Mouse (Mus musculus) forebrain, embryonic 14.5 days (tissue): ENCODE data around the gene Cep78. TPM values are rescaled to one million over a fixed set of nuclear protein-coding genes. Genes with fewer than 3 reads are reported as not detected.
A peak's percentile ranks its signal among the peaks of the same experiment; 100 is the strongest.

Source experiments
- ATAC-seq: fragments of 200-750 bp; cut with Nextera tagmentation; 2 replicates; pipeline ENCODE4 v1.8.0; 2017; ENCODE audit warnings: mild to moderate bottlenecking, moderate library complexity
- DNase-seq: peaks from one replicate; pipeline ENCODE4 v3.0.0-alpha.2; 2015; ENCODE audit warnings: low spot score
- H3K27ac ChIP-seq: fragments of 300-500 bp; sonication (generic); 2 replicates; pipeline ENCODE4 v1.5.1; 2014; ENCODE audit warnings: low read depth, mild to moderate bottlenecking, control low read depth, low read length, moderate library complexity
- H3K27me3 ChIP-seq: fragments of 300-500 bp; sonication (generic); replicated peaks from 2 replicates; pipeline ENCODE4 v1.6.1; 2014; ENCODE audit warnings: low read length, control low read depth, mixed read lengths; ENCODE audit not compliant: control insufficient read depth, insufficient read depth
- H3K36me3 ChIP-seq: fragments of 300-500 bp; sonication (generic); 2 replicates; pipeline ENCODE4 v1.6.1; 2014; ENCODE audit warnings: low read length, control low read depth; ENCODE audit not compliant: control insufficient read depth, insufficient read depth
- H3K4me1 ChIP-seq: fragments of 300-500 bp; sonication (generic); 2 replicates; pipeline ENCODE4 v1.6.1; 2014; ENCODE audit warnings: antibody characterized with exemption, low read length, control low read depth; ENCODE audit not compliant: control insufficient read depth, insufficient read depth
- H3K4me2 ChIP-seq: fragments of 300-500 bp; sonication (generic); 2 replicates; pipeline ENCODE4 v1.6.1; 2014; ENCODE audit warnings: mild to moderate bottlenecking, control low read depth, low read length
- H3K4me3 ChIP-seq: fragments of 300-500 bp; sonication (generic); 2 replicates; pipeline ENCODE4 v1.5.1; 2014; ENCODE audit warnings: low read depth, low read length, control low read depth
- H3K9ac ChIP-seq: fragments of 300-500 bp; sonication (generic); 2 replicates; pipeline ENCODE4 v1.6.1; 2014; ENCODE audit warnings: mild to moderate bottlenecking, low read length, control low read depth, moderate library complexity
- H3K9me3 ChIP-seq: fragments of 300-500 bp; sonication (generic); replicated peaks from 2 replicates; pipeline ENCODE4 v1.6.1; 2016; ENCODE audit warnings: low read length, control low read depth, mixed read lengths; ENCODE audit not compliant: control insufficient read depth
- WGBS: fragments of 180-500 bp; shearing (Covaris S2); extraction: QIAGEN DNeasy Blood & Tissue Kit; methylation state at CpG from one replicate; pipeline ENCODE4 v1.1.7; 2014; 5-methylcytosine and 5-hydroxymethylcytosine counted together
- polyA plus RNA-seq: library from polyadenylated mRNA; unstranded; fragments of >200 nt; fragmentation: Nextera tagmentation; extraction: Ambion mirVana; gene quantifications from 2 replicates; pipeline ENCODE4 v1.2.1, GENCODE M21; 2014

The Cep78 gene
- polyA plus RNA-seq, 1 experiment from 2014 or later, result 36.6 TPM

DNA sequence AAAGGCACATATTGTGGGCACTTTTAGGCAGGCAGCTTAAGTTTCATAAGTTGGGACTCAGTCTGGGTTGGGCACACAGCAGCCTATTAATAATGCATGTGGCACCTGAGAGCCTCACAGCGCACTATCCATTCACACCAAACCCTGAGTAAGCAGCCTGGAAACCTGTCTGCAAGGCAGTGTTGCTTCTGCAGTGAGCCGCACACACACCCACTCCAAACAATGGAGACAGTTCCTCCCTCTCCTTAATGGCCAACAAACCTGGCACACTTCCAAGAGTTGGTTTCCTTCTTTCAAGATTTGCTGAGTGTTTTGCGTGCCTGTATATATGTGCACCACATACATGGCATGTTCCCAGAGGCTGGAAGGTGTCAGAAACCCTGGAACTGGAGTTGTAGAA, 34.6 kb downstream of the Cep78 start:
- 35% methylated on average over 3 of the region's 3 CpGs for WGBS
- ATAC-seq, result no peak
- DNase-seq, result peak; percentile 28

DNA sequence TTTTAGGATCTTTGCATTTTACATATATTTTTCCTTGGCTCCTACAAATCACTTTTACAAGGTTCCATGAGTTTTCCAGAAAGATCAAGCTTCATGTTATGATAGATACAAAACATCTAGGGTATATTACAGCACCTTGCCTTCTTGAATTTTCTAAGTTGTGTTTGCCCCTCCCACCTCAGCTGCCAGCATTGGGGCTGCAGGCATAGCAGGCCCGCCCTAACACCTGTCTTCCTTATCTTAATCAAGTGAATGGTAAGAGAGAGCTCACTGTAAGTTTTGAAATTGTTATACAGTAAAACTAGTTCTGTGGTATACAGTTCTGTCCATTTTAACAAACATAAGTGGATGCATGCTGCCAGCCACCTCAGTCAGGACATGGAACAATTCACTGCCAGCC, 35.9 kb downstream of the Cep78 start:
- no peaks in the 10 kb centered on the region for H3K36me3 ChIP-seq
- no peak for ATAC-seq
- H3K9me3 ChIP-seq, result no peaks in the 10 kb centered on the region
- no peaks in the 10 kb centered on the region for H3K27me3 ChIP-seq
- 94% methylated on average over 1 of the region's 1 CpGs for WGBS
- H3K9ac ChIP-seq, result no peak overlapping the region
- no peaks in the 10 kb centered on the region for H3K4me1 ChIP-seq
- no peak overlapping the region for H3K27ac ChIP-seq
- no peak overlapping the region for H3K4me2 ChIP-seq
- DNase-seq, result no peak
- no peak overlapping the region for H3K4me3 ChIP-seq

More for the DNA sequence above, 34.6 kb downstream of the Cep78 start:
- Histone ChIP-seq H3K4me3 (no peak overlapping the region), H3K36me3 (peaks cover 5% of the 10 kb centered on the region), H3K27ac (no peak overlapping the region), H3K4me2 (no peak overlapping the region), H3K9ac (no peak overlapping the region), H3K27me3 (no peaks in the 10 kb centered on the region), H3K4me1 (no peaks in the 10 kb centered on the region), H3K9me3 (no peaks in the 10 kb centered on the region)

DNA sequence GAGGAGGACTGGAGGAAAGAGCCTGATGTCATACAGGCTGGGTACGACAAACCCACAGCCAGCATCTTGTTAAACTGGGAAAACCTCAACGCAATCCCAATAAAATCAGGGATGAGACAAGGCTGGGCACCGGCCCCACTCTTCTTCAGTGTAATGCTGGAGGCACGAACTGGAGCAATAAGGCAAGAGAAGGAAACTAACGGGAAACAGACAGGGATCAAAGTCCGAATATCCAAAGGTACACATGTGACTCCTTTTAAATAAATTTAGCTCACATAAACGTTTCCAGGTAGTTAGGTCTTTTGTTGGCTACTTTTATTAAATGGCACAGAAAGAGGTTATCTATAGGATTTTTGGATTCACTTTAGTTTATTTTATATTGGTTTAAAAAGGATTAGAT, 36.4 kb downstream of the Cep78 start:
- H3K9me3 ChIP-seq, result no peaks in the 10 kb centered on the region
- H3K4me2 ChIP-seq, result no peak overlapping the region
- H3K4me1 ChIP-seq, result no peaks in the 10 kb centered on the region
- H3K9ac ChIP-seq, result no peak overlapping the region
- no peak overlapping the region for H3K27ac ChIP-seq
- DNase-seq, result no peak
- no peaks in the 10 kb centered on the region for H3K36me3 ChIP-seq
- H3K27me3 ChIP-seq, result no peaks in the 10 kb centered on the region
- no peak for ATAC-seq
- no peak overlapping the region for H3K4me3 ChIP-seq
- WGBS, result 87% methylated on average over 7 of the region's 7 CpGs

DNA sequence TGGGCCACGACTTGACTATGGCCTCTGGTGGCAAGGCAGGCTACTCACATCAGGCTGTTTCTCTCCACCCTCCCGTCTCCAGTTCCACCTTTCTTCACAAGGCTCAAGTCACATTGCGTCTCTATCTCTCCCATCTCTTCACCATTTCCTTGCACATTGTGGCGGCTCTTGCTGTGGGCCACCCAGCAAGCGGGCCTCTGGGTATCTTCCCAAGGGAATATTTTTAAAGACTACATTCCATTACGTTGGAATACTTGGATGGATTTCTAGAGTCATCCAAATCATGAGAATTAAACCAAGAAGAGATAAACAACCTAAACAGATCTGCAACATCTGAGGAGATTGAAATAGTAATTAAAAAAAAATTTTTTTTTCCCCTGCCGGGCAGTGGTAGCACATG, 37.6 kb downstream of the Cep78 start, which contains the start of gene Psat1:
Gene Psat1, minus strand, starts transcription at position 101 of the 400 bp plus-strand sequence.
- Histone ChIP-seq H3K4me1 (no peaks in the 10 kb centered on the region), H3K4me2 (no peak within 1 kb of the TSS), H3K27ac (no peak within 1 kb of the TSS), H3K36me3 (no peaks in the 10 kb centered on the region), H3K9ac (no peak within 1 kb of the TSS), H3K9me3 (no peaks in the 10 kb centered on the region), H3K27me3 (no peaks in the 10 kb centered on the region), H3K4me3 (no peak within 1 kb of the TSS)
- no peak for ATAC-seq
- no peak for DNase-seq
- 91% methylated on average over 7 of the region's 7 CpGs for WGBS

DNA sequence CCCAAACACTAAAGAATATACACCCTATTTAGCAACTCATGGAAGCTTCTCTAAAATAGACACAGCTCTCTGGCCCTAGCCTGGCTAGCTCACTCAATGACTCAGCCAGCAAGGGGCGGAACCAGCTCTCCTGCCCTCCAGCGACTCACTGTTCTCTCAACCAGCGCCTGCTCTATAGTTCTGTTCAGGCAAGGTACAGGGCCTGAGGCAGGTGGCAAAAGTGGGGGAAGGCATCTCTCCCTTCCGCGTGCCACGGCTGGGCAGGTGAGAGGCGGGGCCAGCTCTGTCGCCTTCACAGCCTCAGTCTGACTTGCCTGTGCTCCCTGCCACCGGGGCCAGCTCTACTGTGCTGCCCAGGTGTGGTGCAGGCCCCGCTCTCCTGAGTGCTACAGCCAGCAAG, 38.1 kb downstream of the Cep78 start:
- 80% methylated on average over 10 of the region's 10 CpGs for WGBS
- ATAC-seq, result no peak
- no peaks in the 10 kb centered on the region for H3K4me1 ChIP-seq

DNA sequence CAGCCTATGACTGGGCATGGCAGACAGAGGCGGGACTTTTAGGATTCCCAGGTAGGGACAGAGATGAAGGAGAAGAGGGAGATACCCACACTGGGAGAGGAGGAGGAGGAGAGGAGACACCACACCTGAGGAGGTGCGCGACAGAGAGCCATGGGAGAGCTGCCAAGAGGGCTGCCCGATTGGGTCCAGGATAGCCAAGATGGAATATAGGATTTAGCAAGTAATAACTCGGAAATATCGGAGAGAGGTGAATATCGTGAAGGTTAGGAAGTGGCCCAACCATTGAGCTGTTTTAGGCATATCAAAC, 41.7 kb downstream of the Cep78 start:
- H3K4me3 ChIP-seq, result no peak overlapping the region
- no peaks in the 10 kb centered on the region for H3K27me3 ChIP-seq
- H3K27ac ChIP-seq, result no peak overlapping the region
- no peak for ATAC-seq
- no peak for DNase-seq
- H3K9ac ChIP-seq, result no peak overlapping the region
- no peak overlapping the region for H3K4me2 ChIP-seq
- no peaks in the 10 kb centered on the region for H3K36me3 ChIP-seq
- WGBS, result 70% methylated on average over 7 of the region's 7 CpGs
- H3K9me3 ChIP-seq, result no peaks in the 10 kb centered on the region
- H3K4me1 ChIP-seq, result no peaks in the 10 kb centered on the region

More for the DNA sequence above, 38.1 kb downstream of the Cep78 start:
- H3K9ac ChIP-seq, result no peak overlapping the region
- no peaks in the 10 kb centered on the region for H3K9me3 ChIP-seq
- H3K4me3 ChIP-seq, result no peak overlapping the region
- H3K27me3 ChIP-seq, result no peaks in the 10 kb centered on the region
- DNase-seq, result no peak
- no peak overlapping the region for H3K4me2 ChIP-seq
- H3K27ac ChIP-seq, result no peak overlapping the region
- no peaks in the 10 kb centered on the region for H3K36me3 ChIP-seq

DNA sequence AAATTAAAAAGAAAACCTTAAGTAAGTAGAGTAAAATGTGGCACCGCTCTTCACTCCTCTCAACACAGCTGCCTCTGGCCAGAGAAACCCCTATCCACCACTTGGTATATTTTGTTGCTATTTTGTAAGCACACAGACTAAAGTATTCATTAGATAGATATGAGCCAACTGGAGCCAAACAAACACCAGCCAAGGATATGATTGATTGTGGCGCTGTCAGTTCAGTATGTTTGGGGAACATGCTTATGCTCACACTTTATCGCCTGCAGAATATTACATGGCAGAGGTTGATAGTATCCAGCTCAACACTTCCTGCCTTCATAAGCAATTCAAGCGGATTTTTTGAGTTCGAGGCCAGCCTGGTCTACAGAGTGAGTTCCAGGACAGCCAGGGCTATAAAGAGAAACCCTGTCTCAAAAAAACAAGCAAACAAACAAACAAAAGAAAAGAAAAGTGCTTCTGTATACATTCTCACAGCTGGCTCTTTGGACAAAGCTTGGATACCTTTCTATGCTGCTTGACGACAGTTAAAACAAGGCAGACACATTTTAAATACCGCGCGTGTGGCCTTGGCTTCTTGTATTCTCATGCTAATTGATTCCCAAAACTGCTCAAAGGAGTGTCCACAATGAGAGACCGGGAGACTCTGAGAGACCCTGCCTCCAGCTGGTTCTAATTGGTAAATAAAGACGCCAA, 42.2 kb downstream of the Cep78 start:
- H3K9me3 ChIP-seq, result no peaks in the 10 kb centered on the region
- no peak overlapping the region for H3K4me3 ChIP-seq
- H3K27ac ChIP-seq, result no peak overlapping the region
- peak; percentile 28 for DNase-seq
- H3K27me3 ChIP-seq, result no peaks in the 10 kb centered on the region
- no peaks in the 10 kb centered on the region for H3K4me1 ChIP-seq
- H3K9ac ChIP-seq, result no peak overlapping the region
- H3K36me3 ChIP-seq, result no peaks in the 10 kb centered on the region
- WGBS, result 39% methylated on average over 11 of the region's 11 CpGs
- ATAC-seq, result no peak
- H3K4me2 ChIP-seq, result no peak overlapping the region

DNA sequence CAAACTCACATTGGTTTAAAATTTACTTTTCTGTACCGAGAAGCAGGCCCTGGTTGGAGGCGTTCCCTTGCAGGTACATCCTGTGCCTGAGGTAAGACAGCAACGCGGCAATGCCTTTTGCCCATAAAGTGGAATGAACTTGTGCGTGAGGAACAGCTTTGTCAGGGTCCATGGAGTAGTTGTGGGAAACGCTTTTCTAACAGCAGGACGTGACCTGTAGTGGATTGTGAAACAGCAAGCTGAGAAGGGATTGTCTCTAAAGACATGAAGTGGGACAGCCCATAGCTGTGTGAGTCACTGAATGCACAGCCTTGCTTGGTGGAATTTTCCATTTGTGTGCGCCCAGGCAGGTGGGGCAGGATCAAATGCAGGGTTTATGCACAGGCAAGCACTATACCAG, 43.4 kb downstream of the Cep78 start:
- H3K36me3 ChIP-seq, result no peaks in the 10 kb centered on the region
- no peak overlapping the region for H3K9ac ChIP-seq
- ATAC-seq, result no peak
- H3K4me2 ChIP-seq, result no peak overlapping the region
- H3K27ac ChIP-seq, result no peak overlapping the region
- H3K27me3 ChIP-seq, result no peaks in the 10 kb centered on the region
- no peaks in the 10 kb centered on the region for H3K9me3 ChIP-seq
- no peak overlapping the region for H3K4me3 ChIP-seq
- no peak for DNase-seq
- H3K4me1 ChIP-seq, result no peaks in the 10 kb centered on the region
- 80% methylated on average over 8 of the region's 8 CpGs for WGBS

DNA sequence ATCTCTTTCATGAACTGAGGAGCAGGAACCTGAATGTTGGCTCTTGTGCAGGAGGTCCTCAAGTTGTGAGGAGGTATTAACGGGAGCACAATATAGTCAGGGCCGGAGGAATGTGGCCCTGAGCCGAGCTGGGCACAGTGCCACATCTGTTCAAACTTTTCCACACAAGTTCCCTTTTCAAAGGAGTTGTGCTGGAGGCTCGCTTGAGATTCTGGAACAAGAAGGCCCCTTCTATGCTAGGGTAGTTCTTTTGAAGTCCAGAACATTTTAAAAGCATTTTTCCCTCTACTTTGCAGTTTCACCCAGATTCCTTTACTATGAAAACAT, 59.1 kb downstream of the Cep78 start:
- Histone ChIP-seq H3K27me3 (no peaks in the 10 kb centered on the region), H3K4me2 (peak overlapping the region; percentile 97), H3K27ac (peak overlapping the region; percentile 81), H3K36me3 (no peaks in the 10 kb centered on the region), H3K9ac (0 out of 2 replicates have a peak overlapping the region, but pooled peaks have one; percentile 49), H3K4me1 (peaks cover 15% of the 10 kb centered on the region), H3K4me3 (peak overlapping the region; percentile 71), H3K9me3 (no peaks in the 10 kb centered on the region)
- ATAC-seq (peak; percentile 72), DNase-seq (peak; percentile 92)
- WGBS, result 1% methylated on average over 4 of the region's 4 CpGs
